Comparison of ENCODE assay signal across 9 mouse cellular contexts in genomic region chr13:112088312-112088771, GRCm38 (mm10).
DNase-seq lines count a peak whose midpoint lies in the region; ATAC-seq and TF ChIP-seq lines count a peak whose summit lies in the region.
"Had no signal": no experiment of that assay in that cellular context is flagged by ENCODE, and none has a peak within 500 bp of the region (broad histone marks: within the 10 kb centered on the region; RNA-seq: fewer than 3 reads in every experiment).

No protein-coding gene starts in this region.

- H3K4me3 ChIP-seq in liver, embryonic 14.5 days (ENCODE audit: insufficient read depth in 1 of 2, low read depth in 2 of 2, low read length in 2 of 2): no peak overlapping the region
- no peak overlapping the region for H3K4me3 ChIP-seq in stomach, postnatal 0 days (ENCODE audit: low read depth, low read length)
- H3K4me3 ChIP-seq: megakaryocyte, embryonic 14.5 days had no signal

- peaks cover 7 to 19% of the 10 kb centered on the region in 2 experiments for H3K4me1 ChIP-seq in liver, embryonic 14.5 days (replicated peaks; ENCODE audit: control insufficient read depth in 2 of 2, insufficient read depth in 2 of 2, low read length in 1 of 2)
- H3K4me1 ChIP-seq in stomach, postnatal 0 days (replicated peaks; ENCODE audit: control insufficient read depth, insufficient read depth): peaks cover 6% of the 10 kb centered on the region; the same call in 1 of the 2 replicates
- H3K4me1 ChIP-seq: megakaryocyte, embryonic 14.5 days had no signal

- TF ChIP-seq EP300 in liver, embryonic 14.5 days (IDR thresholded peaks at IDR 0.05; ENCODE audit: low read depth): no peak
- TF ChIP-seq EP300 in stomach, postnatal 0 days (optimal IDR thresholded peaks at IDR 0.05): no peak

- H3K27ac ChIP-seq in liver, embryonic 14.5 days: no peak overlapping the region
- H3K27ac ChIP-seq in stomach, postnatal 0 days (replicated peaks): no peak overlapping the region; the same call in 1 of the 2 replicates

- no peak overlapping the region for H3K4me2 ChIP-seq in liver, embryonic 14.5 days (ENCODE audit: low read depth)
- no peak overlapping the region for H3K4me2 ChIP-seq in stomach, postnatal 0 days (replicated peaks; ENCODE audit: low read depth)

- H3K9ac ChIP-seq in liver, embryonic 14.5 days (replicated peaks): no peak overlapping the region; the same call in 1 of the 2 replicates
- H3K9ac ChIP-seq in stomach, postnatal 0 days (ENCODE audit: low read length): no peak overlapping the region

- no peaks in the 10 kb centered on the region for H3K9me3 ChIP-seq in liver, embryonic 14.5 days (ENCODE audit: control insufficient read depth, low read length)
- H3K9me3 ChIP-seq in stomach, postnatal 0 days (ENCODE audit: control insufficient read depth, low read length): no peaks in the 10 kb centered on the region
- H3K9me3 ChIP-seq: megakaryocyte, embryonic 14.5 days had no signal

- 30% methylated on average over 5 of the region's 5 CpGs for WGBS in liver, embryonic 14.5 days (ENCODE audit: insufficient replicate concordance)
- 22% methylated on average over 5 of the region's 5 CpGs for WGBS in stomach, postnatal 0 days

- intact Hi-C loops in heart, postnatal 36 days (cut with DNase I): loop anchor here (5.0 kb wide), 1 partner anchor 169 kb away; no protein-coding TSS in a partner anchor

- H3K27me3 ChIP-seq in liver, embryonic 14.5 days (ENCODE audit: control insufficient read depth, insufficient read depth, low read length): peaks cover 25% of the 10 kb centered on the region
- H3K27me3 ChIP-seq in stomach, postnatal 0 days (ENCODE audit: control insufficient read depth, insufficient read depth, low read length): no peaks in the 10 kb centered on the region

- TF ChIP-seq CTCF in liver, embryonic 14.5 days (IDR thresholded peaks at IDR 0.05; ENCODE audit: low read depth): no peak
- no peak for TF ChIP-seq CTCF in stomach, postnatal 0 days (IDR thresholded peaks at IDR 0.05; ENCODE audit: low read depth)

- peak; percentile 46 for DNase-seq in MN1 (ENCODE audit: low spot score)
- DNase-seq in embryo, embryonic 11.5 days (ENCODE audit: low read depth, low spot score): peak; percentile 56
- peak; percentile 53 to 55 for DNase-seq in heart, postnatal 36 days
- DNase-seq in liver, embryonic 14.5 days (ENCODE audit: low read depth in 3 of 3, low spot score in 3 of 3): peak in 1 of 3 experiments; percentile 26
- no peak for DNase-seq in stomach, postnatal 0 days (ENCODE audit: low spot score)
- no peak for DNase-seq in frontal cortex, postnatal 10 days (ENCODE audit: low spot score in 2 of 2)
- DNase-seq in right cerebral cortex, postnatal 10 days (ENCODE audit: low spot score in 2 of 2): no peak

- peak; percentile 62 for ATAC-seq in liver, embryonic 14.5 days (ENCODE audit: insufficient read depth)
- ATAC-seq in stomach, postnatal 0 days (ENCODE audit: low FRiP score, low TSS enrichment): peak; percentile 51; the same call in 1 of the 2 replicates
- ATAC-seq in frontal cortex, adult (ENCODE audit: low TSS enrichment): no peak

- no peaks in the 10 kb centered on the region for H3K36me3 ChIP-seq in liver, embryonic 14.5 days (replicated peaks; ENCODE audit: control insufficient read depth, insufficient read depth, low read depth)
- H3K36me3 ChIP-seq in stomach, postnatal 0 days (ENCODE audit: control insufficient read depth, insufficient read depth, low read length): no peaks in the 10 kb centered on the region

Comparison
In these comparisons a context has a peak if more than half of its experiments do, and no peak if none do; other contexts are left out.
1. DNase-seq: peak in MN1 (single experiment), embryo, embryonic 11.5 days (single experiment) and heart, postnatal 36 days (2 of 2); none in stomach, postnatal 0 days (single experiment), frontal cortex, postnatal 10 days (0 of 2) and right cerebral cortex, postnatal 10 days (0 of 2).